Mouse (Mus musculus) embryonic facial prominence, embryonic 13.5 days (tissue): ENCODE measurements around the gene Nup62. TPM values are rescaled to one million over a fixed set of nuclear protein-coding genes. Genes with fewer than 3 reads are reported as not detected.

Experiments used
- ATAC-seq: fragments of 200-750 bp; cut with Nextera tagmentation; 2 replicates; pipeline ENCODE4 v1.8.0; 2017; ENCODE audit warnings: low read depth; ENCODE audit not compliant: insufficient number of reproducible peaks, insufficient read depth, low FRiP score, low TSS enrichment
- H3K27ac ChIP-seq: fragments of 300-500 bp; sonication (generic); 2 replicates; pipeline ENCODE4 v1.5.1; 2015; ENCODE audit warnings: moderate library complexity, mild to moderate bottlenecking, inconsistent platforms
- H3K27me3 ChIP-seq: fragments of 300-500 bp; sonication (generic); 2 replicates; pipeline ENCODE4 v1.6.1; 2015; ENCODE audit warnings: mild to moderate bottlenecking, inconsistent platforms
- H3K36me3 ChIP-seq: fragments of 300-500 bp; sonication (generic); 2 replicates; pipeline ENCODE4 v1.6.1; 2015; ENCODE audit warnings: mild to moderate bottlenecking, inconsistent platforms
- H3K4me1 ChIP-seq: fragments of 300-500 bp; sonication (generic); 2 replicates; pipeline ENCODE4 v1.6.1; 2015; ENCODE audit warnings: inconsistent platforms
- H3K4me2 ChIP-seq: fragments of 300-500 bp; sonication (generic); 2 replicates; pipeline ENCODE4 v1.6.1; 2015; ENCODE audit warnings: moderate library complexity, mild to moderate bottlenecking, inconsistent platforms
- H3K4me3 ChIP-seq: fragments of 300-500 bp; sonication (generic); 2 replicates; pipeline ENCODE4 v1.5.1; 2015; ENCODE audit warnings: mild to moderate bottlenecking, inconsistent platforms
- H3K9ac ChIP-seq: fragments of 300-500 bp; sonication (generic); 2 replicates; pipeline ENCODE4 v1.6.1; 2015; ENCODE audit warnings: mild to moderate bottlenecking, inconsistent platforms
- H3K9me3 ChIP-seq: fragments of 300-500 bp; sonication (generic); 2 replicates; pipeline ENCODE4 v1.6.1; 2016; ENCODE audit warnings: inconsistent platforms
- WGBS: fragments of 180-500 bp; shearing (Covaris S2); methylation state at CpG from one replicate; pipeline ENCODE4 v1.1.7; 2015; ENCODE audit warnings: mixed read lengths; 5-methylcytosine and 5-hydroxymethylcytosine counted together
- polyA plus RNA-seq: library from polyadenylated mRNA; unstranded; fragments of >200 nt; fragmentation: Nextera tagmentation; extraction: Ambion mirVana; gene quantifications from 2 replicates; pipeline ENCODE4 v1.2.1, GENCODE M21; 2015

Nup62 gene
- polyA plus RNA-seq, 1 experiment from 2014 or later = 100 TPM

- peaks cover 59% of the 10 kb centered on the region for H3K4me1 ChIP-seq
- H3K4me2 ChIP-seq = peak overlapping the region; percentile 91
- peak overlapping the region; percentile 83 for H3K9ac ChIP-seq
- WGBS = 81% methylated on average over 8 of the region's 8 CpGs
- peak overlapping the region; percentile 75 for H3K4me3 ChIP-seq
- no peak for ATAC-seq
- H3K9me3 ChIP-seq = no peaks in the 10 kb centered on the region
- H3K36me3 ChIP-seq = peaks cover 21% of the 10 kb centered on the region
- no peaks in the 10 kb centered on the region for H3K27me3 ChIP-seq
- peak overlapping the region; percentile 97 for H3K27ac ChIP-seq
These were observed 35.1 kb downstream of the Nup62 start for GRCm38 (mm10) chr7:44850789-44851624.

- H3K27me3 ChIP-seq = no peaks in the 10 kb centered on the region
- peak overlapping the region; percentile 91; the same call in 1 of the 2 replicates for H3K4me2 ChIP-seq
- ATAC-seq = no peak
- no peak overlapping the region for H3K27ac ChIP-seq
- 88% methylated on average over 12 of the region's 12 CpGs for WGBS
- H3K4me3 ChIP-seq = no peak overlapping the region
- H3K36me3 ChIP-seq = peaks cover 14% of the 10 kb centered on the region
- H3K9ac ChIP-seq = peak overlapping the region; percentile 83; the same call in 1 of the 2 replicates
- peaks cover 65% of the 10 kb centered on the region for H3K4me1 ChIP-seq
- no peaks in the 10 kb centered on the region for H3K9me3 ChIP-seq
These were observed 35.8 kb downstream of the Nup62 start for GRCm38 (mm10) chr7:44851625-44852234.

DNA sequence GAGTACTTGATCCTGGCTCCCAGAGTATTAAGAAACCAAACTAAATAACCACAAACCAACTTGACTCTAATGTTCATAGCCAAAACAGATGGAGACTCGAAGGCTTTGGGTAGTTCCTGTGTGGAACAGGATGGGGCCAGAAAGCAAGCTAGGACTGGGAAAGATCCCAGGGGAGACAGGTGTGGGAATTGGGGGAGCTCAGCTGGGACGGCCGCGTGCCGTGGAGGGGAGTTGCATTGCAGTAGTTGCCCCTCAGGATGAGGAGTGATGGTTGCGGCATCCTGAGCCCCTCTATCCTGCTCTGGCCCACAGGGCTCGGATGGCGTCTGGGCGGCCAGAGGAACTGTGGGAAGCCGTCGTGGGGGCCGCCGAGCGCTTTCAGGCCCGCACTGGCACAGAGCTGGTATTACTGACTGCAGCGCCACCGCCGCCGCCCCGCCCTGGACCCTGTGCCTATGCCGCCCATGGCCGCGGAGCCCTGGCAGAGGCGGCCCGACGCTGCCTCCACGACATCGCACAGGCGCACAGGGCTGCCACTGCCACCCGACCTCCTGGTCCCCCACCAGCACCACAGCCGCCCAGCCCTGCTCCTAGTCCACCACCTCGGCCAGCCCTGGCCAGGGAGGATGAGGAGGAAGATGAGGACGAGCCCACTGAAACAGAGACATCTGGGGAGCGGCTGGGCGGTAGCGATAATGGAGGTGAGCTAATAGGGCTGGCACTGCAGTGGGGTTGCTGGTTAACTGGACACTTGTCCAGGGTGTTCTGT is 36.6 kb downstream of the Nup62 start:
- no peaks in the 10 kb centered on the region for H3K27me3 ChIP-seq
- no peak overlapping the region for H3K4me2 ChIP-seq
- H3K36me3 ChIP-seq = peaks cover 12% of the 10 kb centered on the region
- ATAC-seq = no peak
- no peaks in the 10 kb centered on the region for H3K9me3 ChIP-seq
- 90% methylated on average over 36 of the region's 36 CpGs for WGBS
- 0 out of 2 replicates have a peak overlapping the region, but pooled peaks have one; percentile 28 for H3K9ac ChIP-seq
- H3K4me1 ChIP-seq = peaks cover 64% of the 10 kb centered on the region
- H3K27ac ChIP-seq = no peak overlapping the region
- no peak overlapping the region; the same call in 1 of the 2 replicates for H3K4me3 ChIP-seq

DNA sequence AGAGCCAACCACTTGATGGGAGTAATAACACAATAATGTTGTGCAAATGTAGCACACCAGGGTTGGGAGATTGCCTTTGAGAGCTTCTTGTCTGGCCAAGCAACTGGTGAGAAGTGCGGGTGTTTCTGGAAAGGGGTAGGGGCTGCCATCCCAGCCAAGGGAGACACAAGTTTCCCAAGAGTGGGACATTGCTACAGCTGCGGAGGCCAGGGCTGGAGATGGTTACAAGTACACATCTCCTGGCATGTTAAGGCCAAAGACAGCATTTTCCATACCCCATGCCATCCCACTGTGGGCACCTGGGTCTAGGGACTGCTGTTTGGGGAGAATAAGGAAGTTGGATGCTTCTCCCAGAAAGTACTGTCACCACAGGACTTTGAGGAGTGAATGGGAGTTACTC is 37.2 kb downstream of the Nup62 start:
- Histone ChIP-seq H3K27me3 (no peaks in the 10 kb centered on the region), H3K4me2 (no peak overlapping the region), H3K4me3 (no peak overlapping the region), H3K27ac (no peak overlapping the region), H3K36me3 (peaks cover 12% of the 10 kb centered on the region), H3K9ac (0 out of 2 replicates have a peak overlapping the region, but pooled peaks have one; percentile 69), H3K9me3 (no peaks in the 10 kb centered on the region), H3K4me1 (peaks cover 64% of the 10 kb centered on the region)
- WGBS = 92% methylated on average over 2 of the region's 2 CpGs
- ATAC-seq = no peak

GRCm38 (mm10) chr7:44853596-44854355 is 37.9 kb downstream of the Nup62 start:
- peak overlapping the region; percentile 69 for H3K9ac ChIP-seq
- no peaks in the 10 kb centered on the region for H3K27me3 ChIP-seq
- no peaks in the 10 kb centered on the region for H3K9me3 ChIP-seq
- H3K4me3 ChIP-seq = peak overlapping the region; percentile 51
- peak overlapping the region; percentile 88 for H3K27ac ChIP-seq
- peaks cover 12% of the 10 kb centered on the region for H3K36me3 ChIP-seq
- peak overlapping the region; percentile 90 for H3K4me2 ChIP-seq
- WGBS = 36% methylated on average over 26 of the region's 26 CpGs
- peaks cover 69% of the 10 kb centered on the region for H3K4me1 ChIP-seq
- ATAC-seq = no peak

- H3K9ac ChIP-seq = peak overlapping the region; percentile 69
- H3K36me3 ChIP-seq = peaks cover 12% of the 10 kb centered on the region
- H3K27me3 ChIP-seq = no peaks in the 10 kb centered on the region
- WGBS = 1% methylated on average over 45 of the region's 45 CpGs
- peak overlapping the region; percentile 90 for H3K4me2 ChIP-seq
- H3K9me3 ChIP-seq = no peaks in the 10 kb centered on the region
- ATAC-seq = 0 out of 2 replicates have a peak, but pooled peaks have one; percentile 23
- H3K4me3 ChIP-seq = peak overlapping the region; percentile 51
- peak overlapping the region; percentile 88 for H3K27ac ChIP-seq
- peaks cover 69% of the 10 kb centered on the region for H3K4me1 ChIP-seq
These were observed 38.6 kb downstream of the Nup62 start for GRCm38 (mm10) chr7:44854356-44855031.

DNA sequence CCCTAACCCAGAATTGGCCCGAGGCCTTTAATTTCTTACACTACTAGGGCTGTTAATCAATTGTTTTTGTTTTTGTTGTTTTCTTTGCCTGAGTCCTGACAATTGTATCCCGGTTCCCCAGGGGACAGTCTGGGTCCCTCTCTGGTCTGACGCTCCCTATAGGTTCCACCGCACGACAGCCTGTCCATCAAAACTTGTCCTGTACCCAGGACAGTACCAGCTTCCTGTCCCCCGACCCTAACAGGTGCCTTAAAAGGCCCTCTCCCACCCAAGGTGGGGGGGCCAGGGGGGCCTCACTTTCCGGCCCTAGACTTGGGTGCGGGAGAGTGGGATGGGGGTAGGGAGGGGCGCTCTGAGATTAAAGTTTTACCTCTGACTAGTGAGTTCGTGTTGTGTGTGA is 39.1 kb downstream of the Nup62 start:
- Histone ChIP-seq H3K27ac (peak overlapping the region; percentile 88), H3K9me3 (no peaks in the 10 kb centered on the region), H3K36me3 (peaks cover 12% of the 10 kb centered on the region), H3K4me2 (peak overlapping the region; percentile 90), H3K4me1 (peaks cover 69% of the 10 kb centered on the region), H3K9ac (peak overlapping the region; percentile 69), H3K27me3 (no peaks in the 10 kb centered on the region), H3K4me3 (peak overlapping the region; percentile 51)
- ATAC-seq = no peak
- 40% methylated on average over 10 of the region's 10 CpGs for WGBS

- peak overlapping the region; percentile 95 for H3K27ac ChIP-seq
- H3K9me3 ChIP-seq = no peaks in the 10 kb centered on the region
- H3K27me3 ChIP-seq = no peaks in the 10 kb centered on the region
- H3K4me3 ChIP-seq = peak overlapping the region; percentile 78
- H3K4me1 ChIP-seq = peaks cover 67% of the 10 kb centered on the region
- peaks cover 16% of the 10 kb centered on the region for H3K36me3 ChIP-seq
- no peak for ATAC-seq
- WGBS = 64% methylated on average over 9 of the region's 9 CpGs
- H3K9ac ChIP-seq = peak overlapping the region; percentile 89
- peak overlapping the region; percentile 89 for H3K4me2 ChIP-seq
These were observed 40.5 kb downstream of the Nup62 start for GRCm38 (mm10) chr7:44856265-44856916.

GRCm38 (mm10) chr7:44857042-44857552 is 41.2 kb downstream of the Nup62 start, which contains the start of gene Pnkp:
TSS of gene Pnkp (plus strand) at chr7:44857139.
- Histone ChIP-seq H3K4me3 (peak within 1 kb of the TSS; percentile 78), H3K4me2 (peak within 1 kb of the TSS; percentile 89), H3K9ac (peak within 1 kb of the TSS; percentile 89), H3K27ac (peak within 1 kb of the TSS; percentile 95), H3K9me3 (no peaks in the 10 kb centered on the region), H3K27me3 (no peaks in the 10 kb centered on the region), H3K36me3 (peaks cover 21% of the 10 kb centered on the region), H3K4me1 (peaks cover 62% of the 10 kb centered on the region)
- peak; percentile 32 for ATAC-seq
- WGBS = under 1% methylated on average over 32 of the region's 32 CpGs

DNA sequence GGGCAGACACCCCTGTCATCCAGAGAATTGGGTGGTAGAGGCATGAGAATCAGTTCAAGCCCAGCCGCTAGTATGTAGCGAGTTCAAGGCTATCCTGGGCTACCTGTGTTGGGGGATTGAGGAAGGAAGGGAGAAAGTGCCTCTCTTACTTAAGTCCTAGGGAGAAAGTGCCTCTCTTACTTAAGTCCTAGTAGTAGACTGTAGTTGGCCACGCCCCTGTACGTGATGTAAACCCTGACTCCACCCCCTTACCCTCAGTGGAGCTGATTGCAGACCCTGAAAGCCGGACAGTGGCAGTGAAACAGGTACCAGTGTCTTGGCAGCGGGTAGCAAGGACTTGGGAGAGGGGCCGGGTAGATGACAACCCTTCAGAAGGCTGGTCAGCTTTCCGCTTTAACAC is 42.0 kb downstream of the Nup62 start:
- Histone ChIP-seq H3K4me1 (peaks cover 56% of the 10 kb centered on the region), H3K4me2 (peak overlapping the region; percentile 89), H3K27ac (peak overlapping the region; percentile 95; the same call in 1 of the 2 replicates), H3K9me3 (no peaks in the 10 kb centered on the region), H3K27me3 (no peaks in the 10 kb centered on the region), H3K36me3 (peaks cover 23% of the 10 kb centered on the region), H3K9ac (peak overlapping the region; percentile 89), H3K4me3 (peak overlapping the region; percentile 78)
- no peak for ATAC-seq
- WGBS = 26% methylated on average over 8 of the region's 8 CpGs
